Mouse (Mus musculus) ES-E14 (cell line): Measurements from ENCODE around the gene Pigf. TPM values are rescaled to one million over a fixed set of nuclear protein-coding genes. Genes with fewer than 3 reads are reported as not detected.
A peak's percentile ranks its signal among the peaks of the same experiment; 100 is the strongest.
"Not testable (repeated sequence)": the region's sequence is repeated elsewhere in the genome, so short reads cannot be mapped to it uniquely, and the experiment has no call there.

Source experiments
- DNase-seq: peaks from one replicate; pipeline ENCODE4 v3.0.0-alpha.2; 2013; ENCODE audit warnings: low read depth, low spot score
- H3K27ac ChIP-seq: 2 replicates; pipeline ENCODE4 v1.5.1; 2012; ENCODE audit warnings: low read depth, mild to moderate bottlenecking, low read length, moderate library complexity, mixed read lengths; ENCODE audit not compliant: poor library complexity, insufficient read depth, severe bottlenecking
- H3K36me3 ChIP-seq: 2 replicates; pipeline ENCODE4 v1.6.1; 2012; ENCODE audit warnings: mild to moderate bottlenecking, low read length, moderate library complexity, mixed read lengths; ENCODE audit not compliant: control insufficient read depth, poor library complexity, insufficient read depth, severe bottlenecking
- H3K4me1 ChIP-seq, 2 experiments: fragments of 150-350 bp in 1 of 2; sonication (generic) in 1 of 2; 2 replicates each; pipeline ENCODE4 v1.6.1; 2012; ENCODE audit warnings: low read length in 2 of 2, mild to moderate bottlenecking in 1 of 2, mixed read lengths in 1 of 2; ENCODE audit not compliant: control insufficient read depth in 2 of 2, insufficient read depth in 2 of 2, poor library complexity in 1 of 2
- H3K4me3 ChIP-seq, 2 experiments: fragments of 150-350 bp in 1 of 2; sonication (generic) in 1 of 2; 2 replicates each; pipeline ENCODE4 v1.5.1; 2012; ENCODE audit warnings: low read length in 2 of 2, low read depth in 1 of 2, mild to moderate bottlenecking in 1 of 2, mixed read lengths in 1 of 2; ENCODE audit not compliant: insufficient read depth in 1 of 2, poor library complexity in 1 of 2, severe bottlenecking in 1 of 2
- H3K9ac ChIP-seq: 2 replicates; pipeline ENCODE4 v1.6.1; 2012; ENCODE audit warnings: low read depth, mild to moderate bottlenecking, low read length, mixed read lengths; ENCODE audit not compliant: poor library complexity, insufficient read depth, severe bottlenecking
- H3K9me3 ChIP-seq: fragments of 150-350 bp; sonication (generic); 2 replicates; pipeline ENCODE4 v1.6.1; 2012; ENCODE audit warnings: low read depth, mild to moderate bottlenecking, low read length; ENCODE audit not compliant: control insufficient read depth, insufficient read depth
- CHD2 ChIP-seq: IDR thresholded peaks from 2 replicates; pipeline ENCODE4 v1.6.1; 2014; ENCODE audit warnings: mild to moderate bottlenecking, low read depth, low read length, inconsistent platforms
- HCFC1 ChIP-seq: IDR thresholded peaks from 2 replicates; pipeline ENCODE4 v1.6.1; 2012; ENCODE audit warnings: low read length, inconsistent platforms, borderline replicate concordance; ENCODE audit not compliant: insufficient read depth
- MAFK ChIP-seq: IDR thresholded peaks from 2 replicates; pipeline ENCODE4 v1.6.1; 2014; ENCODE audit warnings: mild to moderate bottlenecking, low read depth, low read length, inconsistent platforms; ENCODE audit not compliant: insufficient read depth
- ZC3H11A ChIP-seq: IDR thresholded peaks from 2 replicates; pipeline ENCODE4 v1.6.1; 2012; ENCODE audit warnings: low read depth, mild to moderate bottlenecking, inconsistent platforms, low read length, borderline replicate concordance
- ZNF384 ChIP-seq: IDR thresholded peaks from 2 replicates; pipeline ENCODE4 v1.6.1; 2012; ENCODE audit warnings: low read depth, low read length, inconsistent platforms
- in situ Hi-C, 2 experiments: fragments of 600-800 bp; cut with MboI; formaldehyde crosslinking; loops; one replicate each; pipeline ENCODE4 v1.15.1; 2025; ENCODE audit warnings: low sequenced_read_pairs in 2 of 2, inconsistent platforms in 1 of 2; ENCODE audit not compliant: unreplicated experiment in 2 of 2
- total RNA-seq: library from RNA; depleted of rRNA; stranded (reverse); fragments of 300-350 nt; gene quantifications from 2 replicates; pipeline ENCODE4 v1.2.3, GENCODE M21; 2012; rRNA removed

Gene Pigf
- 74.4 and 74.8 TPM in 2 replicates for total RNA-seq

DNA sequence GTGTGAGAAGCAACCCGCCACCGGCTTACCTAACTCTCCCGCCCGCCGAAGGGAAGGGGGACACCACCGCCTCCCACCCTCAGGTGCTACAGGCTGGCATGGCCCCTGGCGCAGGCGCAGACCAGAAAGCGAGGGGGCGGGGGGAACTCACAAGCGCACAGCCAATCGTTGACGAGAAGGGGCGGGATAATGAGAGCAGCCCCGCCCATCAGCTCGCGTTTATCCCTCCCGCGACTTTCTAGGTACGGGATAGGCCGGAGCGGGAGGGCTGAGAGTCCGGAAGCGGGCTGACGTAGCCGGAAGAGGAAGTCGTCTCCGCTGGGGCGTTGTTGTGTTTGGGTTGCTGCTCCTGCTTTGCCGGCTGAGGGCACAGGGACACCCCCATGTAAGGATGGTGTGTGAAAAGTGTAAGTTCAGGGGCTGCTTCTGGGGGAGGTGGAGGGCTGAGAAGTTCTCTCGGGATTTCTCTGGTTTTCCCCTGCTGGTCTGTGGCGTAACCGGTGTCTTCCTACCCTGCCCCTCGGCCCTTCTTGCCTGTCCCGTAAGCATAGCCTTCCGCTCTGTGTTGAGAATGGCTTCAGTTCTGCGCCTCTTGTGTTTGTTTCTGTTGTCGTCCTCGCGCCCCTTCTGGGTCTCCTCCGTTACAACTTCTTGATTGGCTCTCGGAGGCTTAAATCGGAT is at the start of gene Pigf, which contains the start of gene Cript:
Gene Pigf, minus strand, starts transcription at position 138 of the 681 bp plus-strand sequence.
Gene Cript, plus strand, starts transcription at position 282 of the 681 bp plus-strand sequence.
- Histone ChIP-seq H3K4me1 (no peaks in the 10 kb centered on the region), H3K9me3 (no peaks in the 10 kb centered on the region), H3K36me3 (no peaks in the 10 kb centered on the region; the same call in 1 of the 2 replicates), H3K27ac (peak within 1 kb of the TSS; percentile 16), H3K9ac (peak within 1 kb of the TSS; percentile 88), H3K4me3 (peak within 1 kb of the TSS; percentile 90 to 98)
- peak; percentile 98 for DNase-seq
- in situ Hi-C loops, result loop anchor here in 1 of 2 experiments (25.0 kb wide), 1 partner anchor 212 kb away; no protein-coding TSS in a partner anchor
- TF ChIP-seq MAFK, result no peak
- no peak for TF ChIP-seq ZNF384
- peak; percentile 60; the same call in 1 of the 2 replicates for TF ChIP-seq HCFC1
- TF ChIP-seq CHD2, result 0 out of 2 replicates have a peak, but pooled peaks have one; percentile 14
- TF ChIP-seq ZC3H11A, result no peak

GRCm38 (mm10) chr17:87073470-87073869 is 48.3 kb upstream of the Pigf start:
- no peak for DNase-seq
- in situ Hi-C loops, result no loop called here
- Histone ChIP-seq H3K9me3 (no peaks in the 10 kb centered on the region), H3K4me1 (no peaks in the 10 kb centered on the region), H3K36me3 (no peaks in the 10 kb centered on the region), H3K9ac (no peak overlapping the region), H3K27ac (no peak overlapping the region), H3K4me3 (no peak overlapping the region)
- no peak for TF ChIP-seq MAFK
- no peak for TF ChIP-seq HCFC1
- TF ChIP-seq CHD2, result no peak
- no peak for TF ChIP-seq ZC3H11A
- no peak for TF ChIP-seq ZNF384

DNA sequence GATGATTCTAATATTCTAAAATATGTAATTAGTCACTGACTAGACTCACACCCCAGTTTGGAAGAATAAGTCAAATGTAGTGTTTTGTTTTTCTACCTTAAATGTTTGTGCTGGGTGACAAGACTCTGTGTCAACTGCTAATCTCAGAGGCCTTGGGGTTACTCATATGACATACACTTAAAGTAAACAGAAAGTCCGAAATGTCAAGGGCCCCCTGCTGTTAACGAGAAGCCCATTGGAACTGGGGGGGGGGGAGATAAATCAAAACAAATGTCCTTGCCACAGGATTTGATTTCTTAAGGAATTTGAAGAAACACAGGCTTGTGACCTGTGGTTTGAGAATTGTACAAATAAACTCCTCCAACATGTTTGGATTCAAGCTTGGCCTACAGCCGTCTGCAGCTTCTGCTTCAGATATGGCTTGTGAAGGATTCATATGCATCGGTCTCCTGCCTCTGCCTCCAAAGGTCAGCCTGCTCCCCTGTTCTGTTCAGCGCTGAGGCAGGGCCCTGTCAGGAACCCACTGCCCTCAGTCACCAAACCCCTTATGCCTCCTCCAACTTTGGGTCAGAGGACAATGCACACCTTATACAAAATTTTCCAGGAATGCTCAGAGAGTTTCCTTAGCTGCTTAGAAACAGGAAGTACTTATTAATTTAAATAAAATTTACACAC is 47.7 kb upstream of the Pigf start:
- Histone ChIP-seq H3K27ac (no peak overlapping the region), H3K36me3 (no peaks in the 10 kb centered on the region), H3K9ac (no peak overlapping the region), H3K4me3 (no peak overlapping the region), H3K4me1 (no peaks in the 10 kb centered on the region), H3K9me3 (no peaks in the 10 kb centered on the region)
- no peak for DNase-seq
- in situ Hi-C loops, result no loop called here
- TF ChIP-seq MAFK (no peak), HCFC1 (no peak), CHD2 (no peak), ZC3H11A (no peak), ZNF384 (no peak)

DNA sequence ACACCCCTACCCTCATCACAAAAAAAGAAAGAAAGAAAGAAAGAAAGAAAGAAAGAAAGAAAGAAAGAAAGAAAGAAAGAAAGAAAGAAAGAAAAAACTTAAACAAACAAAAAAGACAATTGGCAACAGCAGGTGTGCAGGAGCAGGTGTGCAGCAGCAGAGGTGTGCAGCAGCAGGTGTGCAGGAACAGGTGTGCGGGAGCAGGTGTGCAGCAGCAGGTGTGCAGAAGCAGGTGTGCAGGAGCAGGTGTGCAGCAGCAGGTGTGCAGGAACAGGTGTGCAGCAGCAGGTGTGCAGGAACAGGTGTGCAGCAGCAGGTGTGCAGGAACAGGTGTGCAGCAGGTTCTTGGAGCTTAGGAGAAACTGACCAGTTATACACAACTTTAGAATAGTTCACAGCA is 47.0 kb upstream of the Pigf start:
- H3K4me1 ChIP-seq, DNase-seq, H3K36me3 ChIP-seq, in situ Hi-C loops, H3K9me3 ChIP-seq, H3K9ac ChIP-seq, H3K4me3 ChIP-seq, H3K27ac ChIP-seq: not testable (repeated sequence)
